Mouse (Mus musculus): ENCODE measurements around the gene Tnni2. TPM values are rescaled to one million over a fixed set of nuclear protein-coding genes. Genes with fewer than 3 reads are reported as not detected.

The Tnni2 gene
- polyA plus RNA-seq, 1 experiment, result 1.1 TPM

- peak overlapping the region; percentile 95 for H3K27ac ChIP-seq (ENCODE audit: insufficient read depth, low read length)
- no peak overlapping the region for H3K4me3 ChIP-seq (ENCODE audit: insufficient read depth, low read length)
- peaks cover 19% of the 10 kb centered on the region for H3K4me1 ChIP-seq (ENCODE audit: control insufficient read depth, insufficient read depth, low read length)
- TF ChIP-seq CTCF (IDR thresholded peaks at IDR 0.05; ENCODE audit: borderline replicate concordance, insufficient read depth, low read length) (no peak), POLR2A (IDR thresholded peaks at IDR 0.05; ENCODE audit: low read depth, low read length) (no peak)
Measured at GRCm38 (mm10) chr7:142454706-142455105, 13.1 kb downstream of the Tnni2 start.

- TF ChIP-seq CTCF (IDR thresholded peaks at IDR 0.05; ENCODE audit: borderline replicate concordance, insufficient read depth, low read length), result no peak
- TF ChIP-seq POLR2A (IDR thresholded peaks at IDR 0.05; ENCODE audit: low read depth, low read length), result no peak
- Histone ChIP-seq H3K4me1 (ENCODE audit: control insufficient read depth, insufficient read depth, low read length) (peaks cover 19% of the 10 kb centered on the region), H3K4me3 (ENCODE audit: insufficient read depth, low read length) (no peak overlapping the region), H3K27ac (ENCODE audit: insufficient read depth, low read length) (peak overlapping the region; percentile 95)
Measured at GRCm38 (mm10) chr7:142455251-142455650, 13.6 kb downstream of the Tnni2 start.

- H3K27ac ChIP-seq (ENCODE audit: insufficient read depth, low read length), result peak overlapping the region; percentile 100
- H3K4me3 ChIP-seq (ENCODE audit: insufficient read depth, low read length), result no peak overlapping the region
- TF ChIP-seq CTCF (IDR thresholded peaks at IDR 0.05; ENCODE audit: borderline replicate concordance, insufficient read depth, low read length) (no peak), POLR2A (IDR thresholded peaks at IDR 0.05; ENCODE audit: low read depth, low read length) (no peak)
- peaks cover 19% of the 10 kb centered on the region for H3K4me1 ChIP-seq (ENCODE audit: control insufficient read depth, insufficient read depth, low read length)
Measured at GRCm38 (mm10) chr7:142456806-142457205, 15.2 kb downstream of the Tnni2 start.

- Histone ChIP-seq H3K27ac (ENCODE audit: insufficient read depth, low read length) (peak overlapping the region; percentile 100), H3K4me3 (ENCODE audit: insufficient read depth, low read length) (no peak overlapping the region), H3K4me1 (ENCODE audit: control insufficient read depth, insufficient read depth, low read length) (peaks cover 21% of the 10 kb centered on the region)
- TF ChIP-seq CTCF (IDR thresholded peaks at IDR 0.05; ENCODE audit: borderline replicate concordance, insufficient read depth, low read length) (no peak), POLR2A (IDR thresholded peaks at IDR 0.05; ENCODE audit: low read depth, low read length) (peak; percentile 54)
Measured at GRCm38 (mm10) chr7:142457227-142457811, 15.7 kb downstream of the Tnni2 start.

- TF ChIP-seq POLR2A (IDR thresholded peaks at IDR 0.05; ENCODE audit: low read depth, low read length) (no peak), CTCF (IDR thresholded peaks at IDR 0.05; ENCODE audit: borderline replicate concordance, insufficient read depth, low read length) (no peak)
- Histone ChIP-seq H3K4me1 (ENCODE audit: control insufficient read depth, insufficient read depth, low read length) (peaks cover 28% of the 10 kb centered on the region), H3K27ac (ENCODE audit: insufficient read depth, low read length) (peak overlapping the region; percentile 100), H3K4me3 (ENCODE audit: insufficient read depth, low read length) (no peak overlapping the region)
Measured at GRCm38 (mm10) chr7:142458026-142458425, 16.4 kb downstream of the Tnni2 start.

- TF ChIP-seq CTCF (IDR thresholded peaks at IDR 0.05; ENCODE audit: borderline replicate concordance, insufficient read depth, low read length) (no peak), POLR2A (IDR thresholded peaks at IDR 0.05; ENCODE audit: low read depth, low read length) (peak; percentile 2; the same call in 1 of the 2 replicates)
- Histone ChIP-seq H3K27ac (ENCODE audit: insufficient read depth, low read length) (peak overlapping the region; percentile 100), H3K4me1 (ENCODE audit: control insufficient read depth, insufficient read depth, low read length) (peaks cover 30% of the 10 kb centered on the region), H3K4me3 (ENCODE audit: insufficient read depth, low read length) (no peak overlapping the region)
Measured at GRCm38 (mm10) chr7:142458676-142459298, 17.2 kb downstream of the Tnni2 start.

- no peak for TF ChIP-seq CTCF (IDR thresholded peaks at IDR 0.05; ENCODE audit: borderline replicate concordance, insufficient read depth, low read length)
- TF ChIP-seq POLR2A (IDR thresholded peaks at IDR 0.05; ENCODE audit: low read depth, low read length), result no peak
- H3K27ac ChIP-seq (ENCODE audit: insufficient read depth, low read length), result peak overlapping the region; percentile 100
- no peak overlapping the region for H3K4me3 ChIP-seq (ENCODE audit: insufficient read depth, low read length)
- H3K4me1 ChIP-seq (ENCODE audit: control insufficient read depth, insufficient read depth, low read length), result peaks cover 30% of the 10 kb centered on the region
Measured at GRCm38 (mm10) chr7:142459299-142459691, 17.7 kb downstream of the Tnni2 start.

GRCm38 (mm10) chr7:142460636-142461077 lies 19.0 kb downstream of the Tnni2 start, which contains the start of gene Lsp1:
Lsp1 (plus strand) TSS chr7:142460809.
- Histone ChIP-seq H3K27ac (ENCODE audit: insufficient read depth, low read length) (no peak within 1 kb of the TSS), H3K4me1 (ENCODE audit: control insufficient read depth, insufficient read depth, low read length) (peaks cover 22% of the 10 kb centered on the region), H3K4me3 (ENCODE audit: insufficient read depth, low read length) (no peak within 1 kb of the TSS)
- no peak for TF ChIP-seq CTCF (IDR thresholded peaks at IDR 0.05; ENCODE audit: borderline replicate concordance, insufficient read depth, low read length)
- TF ChIP-seq POLR2A (IDR thresholded peaks at IDR 0.05; ENCODE audit: low read depth, low read length), result no peak

- Histone ChIP-seq H3K27ac (ENCODE audit: insufficient read depth, low read length) (no peak overlapping the region), H3K4me1 (ENCODE audit: control insufficient read depth, insufficient read depth, low read length) (peaks cover 22% of the 10 kb centered on the region), H3K4me3 (ENCODE audit: insufficient read depth, low read length) (no peak overlapping the region)
- no peak for TF ChIP-seq POLR2A (IDR thresholded peaks at IDR 0.05; ENCODE audit: low read depth, low read length)
- no peak for TF ChIP-seq CTCF (IDR thresholded peaks at IDR 0.05; ENCODE audit: borderline replicate concordance, insufficient read depth, low read length)
Measured at GRCm38 (mm10) chr7:142461446-142461845, 19.8 kb downstream of the Tnni2 start.

- no peak overlapping the region for H3K4me3 ChIP-seq (ENCODE audit: insufficient read depth, low read length)
- H3K27ac ChIP-seq (ENCODE audit: insufficient read depth, low read length), result no peak overlapping the region
- peaks cover 19% of the 10 kb centered on the region for H3K4me1 ChIP-seq (ENCODE audit: control insufficient read depth, insufficient read depth, low read length)
- TF ChIP-seq POLR2A (IDR thresholded peaks at IDR 0.05; ENCODE audit: low read depth, low read length) (no peak), CTCF (IDR thresholded peaks at IDR 0.05; ENCODE audit: borderline replicate concordance, insufficient read depth, low read length) (no peak)
Measured at GRCm38 (mm10) chr7:142462190-142462589, 20.6 kb downstream of the Tnni2 start.

All from embryonic fibroblast, embryonic 13.5 days (primary cell).